Mouse (Mus musculus): ENCODE measurements around the gene E130218I03Rik. TPM values are rescaled to one million over a fixed set of nuclear protein-coding genes. Genes with fewer than 3 reads are reported as not detected.

E130218I03Rik gene
- polyA plus RNA-seq, 1 experiment from 2014 or later, result not detected

DNA sequence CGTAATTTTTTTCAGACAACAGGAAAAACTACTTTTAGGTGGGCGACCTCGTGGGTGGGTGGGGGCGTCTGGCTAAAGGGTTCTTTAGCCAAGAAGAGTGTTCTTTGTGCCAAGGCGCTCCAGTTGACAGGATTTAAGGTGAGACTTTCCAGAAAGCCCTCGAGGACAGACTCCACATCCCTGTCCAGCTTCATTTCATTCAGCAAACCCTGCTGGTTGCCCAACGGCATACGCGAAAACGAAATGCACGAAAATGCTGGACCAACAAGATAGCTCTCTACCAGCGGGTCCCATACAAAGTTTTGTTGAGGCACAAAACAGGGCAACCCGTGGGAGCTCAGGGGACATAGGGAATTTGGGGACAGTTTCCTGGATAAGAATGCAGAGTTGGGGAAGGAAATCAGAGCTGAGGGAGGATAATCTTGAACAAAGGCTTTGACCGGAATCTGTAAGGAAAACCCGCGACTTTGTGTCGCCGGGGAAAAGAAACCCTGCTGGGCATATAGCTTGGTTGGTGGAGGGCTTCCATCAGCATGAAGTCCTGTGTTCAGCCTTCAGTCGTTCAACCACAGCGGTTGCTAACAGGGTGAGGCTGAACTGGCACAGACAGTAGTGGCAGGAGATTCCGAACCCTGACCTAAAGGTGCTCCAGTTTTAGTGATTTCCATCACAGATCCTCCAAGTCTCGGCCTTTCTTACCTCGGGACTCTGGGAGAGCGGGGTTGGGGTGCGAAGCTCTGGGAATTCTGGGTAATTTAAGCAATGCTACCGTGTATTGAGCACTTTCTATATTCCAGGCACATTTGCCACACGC lies 6.9 kb downstream of the E130218I03Rik start:
- DNase-seq (ENCODE audit: low spot score, missing footprints) (peak; percentile 97), ATAC-seq (ENCODE audit: low FRiP score) (no peak)
- Histone ChIP-seq H3K4me3 (ENCODE audit: low read depth, low read length) (peak overlapping the region; percentile 44), H3K4me2 (peak overlapping the region; percentile 78), H3K36me3 (ENCODE audit: control insufficient read depth, insufficient read depth, low read length) (no peaks in the 10 kb centered on the region), H3K9ac (ENCODE audit: low read length) (no peak overlapping the region; the same call in 1 of the 2 replicates), H3K27me3 (ENCODE audit: control insufficient read depth, insufficient read depth, low read length) (peaks cover 55% of the 10 kb centered on the region), H3K4me1 (ENCODE audit: control insufficient read depth, insufficient read depth, low read length) (peaks cover 45% of the 10 kb centered on the region), H3K27ac (ENCODE audit: low read depth, low read length) (no peak overlapping the region), H3K9me3 (ENCODE audit: control insufficient read depth, low read length) (no peaks in the 10 kb centered on the region)
- WGBS, result 5% methylated on average over 27 of the region's 27 CpGs

DNA sequence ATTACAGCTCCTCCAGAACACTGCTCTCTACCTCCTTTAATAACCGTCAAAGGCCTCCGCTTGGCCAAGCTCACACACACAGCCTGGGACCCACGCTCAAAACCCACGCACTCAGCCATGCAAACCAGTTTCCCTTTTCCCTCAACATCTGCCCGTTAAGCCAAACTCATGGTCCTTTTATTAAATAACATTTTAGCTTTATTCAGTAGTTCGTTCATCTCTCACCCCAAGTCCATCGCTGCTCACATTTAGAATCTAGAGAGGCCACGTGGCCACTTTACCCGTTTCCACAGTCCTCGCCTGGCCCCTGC lies 7.4 kb downstream of the E130218I03Rik start:
- H3K27ac ChIP-seq (ENCODE audit: low read depth, low read length), result no peak overlapping the region
- peaks cover 55% of the 10 kb centered on the region for H3K27me3 ChIP-seq (ENCODE audit: control insufficient read depth, insufficient read depth, low read length)
- DNase-seq (ENCODE audit: low spot score, missing footprints) (peak; percentile 95), ATAC-seq (ENCODE audit: low FRiP score) (no peak)
- peak overlapping the region; percentile 78 for H3K4me2 ChIP-seq
- H3K9ac ChIP-seq (ENCODE audit: low read length), result peak overlapping the region; percentile 65; the same call in 1 of the 2 replicates
- 9% methylated on average over 10 of the region's 10 CpGs for WGBS
- peak overlapping the region; percentile 44 for H3K4me3 ChIP-seq (ENCODE audit: low read depth, low read length)
- H3K9me3 ChIP-seq (ENCODE audit: control insufficient read depth, low read length), result no peaks in the 10 kb centered on the region
- H3K36me3 ChIP-seq (ENCODE audit: control insufficient read depth, insufficient read depth, low read length), result no peaks in the 10 kb centered on the region
- peaks cover 44% of the 10 kb centered on the region for H3K4me1 ChIP-seq (ENCODE audit: control insufficient read depth, insufficient read depth, low read length)

DNA sequence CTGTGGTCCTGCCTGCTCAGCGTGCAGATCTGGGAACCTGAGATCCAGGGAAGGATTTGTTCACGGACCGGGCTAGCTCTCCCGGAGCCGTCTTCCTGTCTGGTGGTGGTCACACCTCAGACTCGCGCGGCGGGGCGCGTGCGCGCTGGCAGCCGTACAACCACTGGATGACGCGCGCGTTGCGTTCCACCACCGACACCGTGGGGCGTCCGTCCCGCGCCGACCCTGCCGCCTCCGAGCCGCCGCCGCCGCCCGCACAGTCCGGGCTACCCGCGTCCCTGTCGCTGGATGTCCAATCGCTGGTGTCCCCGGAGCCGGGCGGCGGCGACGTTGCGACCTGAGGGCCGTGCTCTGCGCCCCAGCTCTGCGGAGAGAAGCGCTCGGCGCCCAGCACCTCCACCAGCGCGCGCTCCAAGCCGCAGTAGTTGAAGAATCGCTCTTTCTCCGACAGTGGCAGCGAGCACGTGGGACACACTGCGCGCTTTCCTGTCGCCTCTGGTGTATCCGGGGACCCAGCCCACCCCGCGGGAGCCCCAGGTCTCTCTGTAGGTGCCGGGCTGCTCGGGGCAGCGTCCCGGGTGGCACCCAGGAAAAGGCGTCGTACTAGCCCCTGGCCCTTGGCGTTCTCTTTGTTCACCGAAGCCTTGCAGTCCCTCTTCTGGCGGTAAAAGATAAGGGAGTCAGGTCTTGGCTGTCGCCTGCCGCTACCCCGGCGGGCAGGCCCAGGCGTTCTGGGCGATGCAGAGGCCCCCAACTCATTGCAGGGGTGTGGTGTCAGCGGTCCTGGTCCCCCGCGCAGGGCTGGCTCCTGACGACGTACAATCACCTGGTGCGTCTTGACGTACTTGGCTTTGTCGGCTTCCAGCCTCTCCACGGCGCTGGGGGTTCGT lies 8.0 kb downstream of the E130218I03Rik start:
- Histone ChIP-seq H3K4me2 (peak overlapping the region; percentile 78), H3K4me1 (ENCODE audit: control insufficient read depth, insufficient read depth, low read length) (peaks cover 47% of the 10 kb centered on the region), H3K4me3 (ENCODE audit: low read depth, low read length) (peak overlapping the region; percentile 44), H3K27ac (ENCODE audit: low read depth, low read length) (no peak overlapping the region; the same call in 1 of the 2 replicates), H3K9ac (ENCODE audit: low read length) (peak overlapping the region; percentile 65), H3K27me3 (ENCODE audit: control insufficient read depth, insufficient read depth, low read length) (peaks cover 55% of the 10 kb centered on the region), H3K9me3 (ENCODE audit: control insufficient read depth, low read length) (no peaks in the 10 kb centered on the region), H3K36me3 (ENCODE audit: control insufficient read depth, insufficient read depth, low read length) (no peaks in the 10 kb centered on the region)
- DNase-seq (ENCODE audit: low spot score, missing footprints), result peak; percentile 96
- under 1% methylated on average over 91 of the region's 91 CpGs for WGBS
- ATAC-seq (ENCODE audit: low FRiP score), result peak; percentile 7; the same call in 1 of the 2 replicates

DNA sequence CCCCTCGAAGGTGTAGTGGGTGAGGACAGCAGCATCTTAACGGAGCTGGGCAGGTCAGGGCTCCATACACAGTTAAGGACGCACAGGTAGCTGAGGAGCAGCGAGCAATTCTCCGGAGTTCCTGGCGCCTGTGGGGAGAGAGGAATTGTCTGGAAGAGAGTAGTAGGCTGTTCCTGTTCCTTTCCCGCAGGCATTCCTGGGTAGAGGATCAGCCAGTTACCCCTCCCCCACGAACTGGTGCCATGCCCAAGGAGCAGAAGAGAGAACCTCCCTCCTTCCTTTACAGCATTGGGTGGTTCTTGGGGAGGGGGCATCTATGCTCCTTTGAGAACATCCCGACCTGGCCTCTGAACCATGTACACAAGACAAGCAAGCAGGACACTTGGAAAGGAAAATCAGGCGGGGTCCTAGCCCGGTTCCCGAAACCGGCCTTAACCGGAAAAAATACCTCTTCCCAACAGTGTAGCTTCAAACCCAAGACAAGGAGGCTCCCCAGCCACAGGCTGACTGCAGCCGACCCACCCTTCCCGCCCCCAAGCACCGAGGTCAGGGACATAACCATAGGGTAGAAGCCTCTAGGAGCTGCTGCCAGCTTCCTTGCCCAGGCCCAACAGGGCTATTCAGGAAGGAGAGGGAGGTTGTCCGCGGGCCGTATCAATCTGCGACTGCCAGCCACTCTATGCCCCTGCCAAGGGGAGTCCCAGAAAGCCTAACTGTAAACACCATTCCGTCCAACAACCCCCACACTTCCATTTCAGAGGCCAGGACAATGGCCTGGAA lies 8.9 kb downstream of the E130218I03Rik start:
- Histone ChIP-seq H3K27me3 (ENCODE audit: control insufficient read depth, insufficient read depth, low read length) (peaks cover 55% of the 10 kb centered on the region), H3K9me3 (ENCODE audit: control insufficient read depth, low read length) (no peaks in the 10 kb centered on the region), H3K4me2 (peak overlapping the region; percentile 78), H3K36me3 (ENCODE audit: control insufficient read depth, insufficient read depth, low read length) (no peaks in the 10 kb centered on the region), H3K9ac (ENCODE audit: low read length) (no peak overlapping the region; the same call in 1 of the 2 replicates), H3K27ac (ENCODE audit: low read depth, low read length) (no peak overlapping the region), H3K4me3 (ENCODE audit: low read depth, low read length) (peak overlapping the region; percentile 44; the same call in 1 of the 2 replicates), H3K4me1 (ENCODE audit: control insufficient read depth, insufficient read depth, low read length) (peaks cover 55% of the 10 kb centered on the region)
- DNase-seq (ENCODE audit: low spot score, missing footprints) (peak; percentile 94), ATAC-seq (ENCODE audit: low FRiP score) (no peak)
- WGBS, result 4% methylated on average over 22 of the region's 22 CpGs

DNA sequence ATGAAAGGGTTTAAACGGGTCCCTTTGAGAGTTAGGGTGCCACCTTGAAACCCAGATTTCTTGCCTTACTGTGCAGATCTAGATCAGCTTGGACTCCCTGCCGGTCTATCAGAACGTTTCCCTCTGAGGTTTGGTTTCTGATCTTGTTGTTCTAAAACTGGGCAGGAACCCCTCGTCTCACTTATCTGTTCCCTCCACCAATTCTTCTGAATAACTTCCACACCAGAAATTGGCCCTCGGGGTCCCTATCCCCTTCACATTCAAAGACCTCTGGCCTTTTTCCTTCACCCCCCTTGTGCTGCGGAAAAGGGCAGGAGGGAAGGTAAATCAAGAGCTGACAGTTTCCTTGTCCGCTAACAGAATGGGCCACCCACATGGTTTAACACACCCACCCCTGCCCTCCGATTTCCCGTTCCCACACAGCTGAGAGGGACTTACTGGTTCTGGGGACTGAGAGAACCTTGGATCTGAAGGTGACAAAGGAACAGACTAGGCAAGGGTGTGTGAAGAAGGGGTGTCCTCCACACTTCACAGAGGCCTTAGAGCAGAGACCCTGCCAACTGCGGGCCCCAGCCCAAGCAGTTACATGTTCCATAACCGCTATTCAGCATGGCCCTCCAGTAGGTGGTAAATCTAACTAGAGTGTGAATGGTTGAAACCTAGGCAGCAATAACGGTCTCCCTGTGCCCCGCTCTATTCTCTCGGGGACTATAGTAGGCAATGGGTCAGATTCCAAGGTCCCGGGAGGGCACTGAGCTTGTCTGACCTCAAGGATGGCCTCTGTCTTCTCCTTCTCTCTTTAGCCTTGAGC lies 9.7 kb downstream of the E130218I03Rik start:
- H3K4me2 ChIP-seq, result peak overlapping the region; percentile 6; the same call in 1 of the 2 replicates
- no peaks in the 10 kb centered on the region for H3K36me3 ChIP-seq (ENCODE audit: control insufficient read depth, insufficient read depth, low read length)
- peaks cover 55% of the 10 kb centered on the region for H3K27me3 ChIP-seq (ENCODE audit: control insufficient read depth, insufficient read depth, low read length)
- ATAC-seq (ENCODE audit: low FRiP score) (no peak), DNase-seq (ENCODE audit: low spot score, missing footprints) (peak; percentile 91)
- H3K9me3 ChIP-seq (ENCODE audit: control insufficient read depth, low read length), result no peaks in the 10 kb centered on the region
- no peak overlapping the region for H3K27ac ChIP-seq (ENCODE audit: low read depth, low read length)
- peaks cover 62% of the 10 kb centered on the region for H3K4me1 ChIP-seq (ENCODE audit: control insufficient read depth, insufficient read depth, low read length)
- 4% methylated on average over 15 of the region's 15 CpGs for WGBS
- H3K4me3 ChIP-seq (ENCODE audit: low read depth, low read length), result no peak overlapping the region; the same call in 1 of the 2 replicates
- no peak overlapping the region for H3K9ac ChIP-seq (ENCODE audit: low read length)

DNA sequence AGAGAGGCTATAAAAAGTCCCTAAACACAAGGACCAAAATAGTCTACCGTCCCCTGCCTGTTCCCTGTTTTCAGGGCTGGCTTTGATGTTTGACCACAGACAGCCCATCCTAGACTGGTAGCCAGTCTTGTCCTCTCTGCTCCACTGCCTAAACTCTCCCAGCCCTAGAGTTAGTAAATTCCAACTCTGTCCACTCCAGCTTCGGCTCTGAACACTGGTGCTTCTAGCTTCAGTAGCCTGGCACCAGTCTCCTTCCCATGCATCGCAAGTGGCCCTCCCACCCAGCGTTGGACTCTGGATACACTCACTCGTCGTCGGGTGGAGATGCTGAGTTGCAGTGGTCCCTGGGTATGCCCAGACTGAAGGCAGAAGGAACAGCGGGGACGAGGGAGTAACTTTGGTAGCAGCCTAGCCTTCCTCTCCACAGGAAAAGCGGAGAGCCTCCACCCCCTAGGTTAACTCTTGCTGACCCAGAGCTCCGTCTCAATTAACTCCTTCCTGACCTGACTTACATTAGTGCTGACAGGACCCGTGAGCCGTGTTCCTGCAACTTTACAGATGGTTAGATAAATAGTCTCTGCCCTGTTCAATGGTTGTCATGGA lies 10.4 kb downstream of the E130218I03Rik start, which contains the start of gene Grrp1:
Gene Grrp1, minus strand, starts transcription at position 385 of the 603 bp plus-strand sequence.
- no peak for ATAC-seq (ENCODE audit: low FRiP score)
- Histone ChIP-seq H3K27me3 (ENCODE audit: control insufficient read depth, insufficient read depth, low read length) (peaks cover 49% of the 10 kb centered on the region), H3K9ac (ENCODE audit: low read length) (no peak within 1 kb of the TSS), H3K4me3 (ENCODE audit: low read depth, low read length) (peak within 1 kb of the TSS; percentile 9; the same call in 1 of the 2 replicates), H3K36me3 (ENCODE audit: control insufficient read depth, insufficient read depth, low read length) (no peaks in the 10 kb centered on the region), H3K27ac (ENCODE audit: low read depth, low read length) (no peak within 1 kb of the TSS), H3K4me2 (peak within 1 kb of the TSS; percentile 28; the same call in 1 of the 2 replicates), H3K9me3 (ENCODE audit: control insufficient read depth, low read length) (no peaks in the 10 kb centered on the region), H3K4me1 (ENCODE audit: control insufficient read depth, insufficient read depth, low read length) (peaks cover 62% of the 10 kb centered on the region)
- WGBS, result under 1% methylated on average over 13 of the region's 13 CpGs
- peak; percentile 95 for DNase-seq (ENCODE audit: low spot score, missing footprints)

DNA sequence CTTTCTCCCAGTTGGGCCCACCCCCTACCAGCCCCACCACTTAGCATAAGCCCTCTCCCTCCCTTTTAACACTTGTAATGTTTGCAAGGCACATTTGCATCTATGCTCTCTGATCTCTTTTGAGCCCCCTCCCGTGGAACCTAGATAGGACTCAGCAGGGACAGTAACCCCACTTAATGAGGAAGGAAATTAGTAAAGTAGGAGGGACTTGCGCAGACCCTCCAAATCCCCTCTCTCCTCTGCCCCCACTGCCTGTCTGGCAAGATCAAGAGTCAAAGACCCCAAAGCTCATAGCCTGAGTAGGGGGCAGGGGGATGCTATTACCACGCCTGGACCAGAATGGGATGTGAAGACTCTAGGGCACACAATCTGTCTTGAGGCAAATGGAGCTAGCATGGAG lies 11.4 kb downstream of the E130218I03Rik start:
- Histone ChIP-seq H3K4me1 (ENCODE audit: control insufficient read depth, insufficient read depth, low read length) (peaks cover 60% of the 10 kb centered on the region), H3K27me3 (ENCODE audit: control insufficient read depth, insufficient read depth, low read length) (peaks cover 43% of the 10 kb centered on the region), H3K36me3 (ENCODE audit: control insufficient read depth, insufficient read depth, low read length) (no peaks in the 10 kb centered on the region), H3K4me2 (no peak overlapping the region), H3K9me3 (ENCODE audit: control insufficient read depth, low read length) (no peaks in the 10 kb centered on the region), H3K27ac (ENCODE audit: low read depth, low read length) (no peak overlapping the region), H3K9ac (ENCODE audit: low read length) (no peak overlapping the region), H3K4me3 (ENCODE audit: low read depth, low read length) (no peak overlapping the region)
- ATAC-seq (ENCODE audit: low FRiP score) (no peak), DNase-seq (ENCODE audit: low spot score, missing footprints) (peak; percentile 81)
- 3% methylated on average over 3 of the region's 3 CpGs for WGBS

All from midbrain, embryonic 11.5 days (tissue).